Mouse (Mus musculus): Measurements from ENCODE around the gene Sema5a. TPM values are rescaled to one million over a fixed set of nuclear protein-coding genes. Genes with fewer than 3 reads are reported as not detected.

The Sema5a gene
- polyA plus RNA-seq, 1 experiment from 2014 or later: 3.5 TPM

DNA sequence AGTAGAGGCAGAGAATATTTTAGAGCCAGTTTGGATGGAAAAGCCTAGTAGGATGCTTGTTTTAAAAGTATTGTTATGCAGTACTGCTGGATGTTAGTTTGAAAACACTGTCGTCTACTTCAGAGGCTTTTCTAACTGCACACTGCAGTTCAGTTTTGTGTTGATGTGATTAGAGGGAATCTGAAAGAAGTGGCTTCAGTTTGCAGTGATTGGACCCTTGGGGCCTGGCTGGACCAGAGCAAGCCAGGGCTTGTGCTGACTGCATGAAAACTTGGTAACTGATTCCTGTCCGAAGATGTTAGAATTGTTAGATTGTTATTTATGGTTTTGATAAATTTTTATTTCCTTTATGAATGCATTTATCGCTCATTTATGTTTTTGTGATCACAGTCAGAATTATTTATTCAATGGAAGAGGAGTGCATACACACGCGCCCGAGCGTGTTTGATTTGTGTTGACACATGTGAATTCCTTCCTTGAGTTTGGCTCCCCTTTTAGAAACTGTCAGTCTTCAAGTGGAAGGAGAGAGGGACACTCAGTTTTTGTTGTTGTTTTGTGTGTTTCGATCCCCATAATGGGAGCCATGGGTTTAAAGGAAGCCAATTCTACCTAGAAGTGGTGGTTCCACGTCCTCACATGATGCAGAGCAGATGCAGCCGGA, 85.2 kb downstream of the Sema5a start:
- DNase-seq (ENCODE audit: low spot score, missing footprints): no peak
- Histone ChIP-seq H3K4me2 (no peak overlapping the region), H3K27ac (ENCODE audit: low read depth, low read length) (no peak overlapping the region), H3K4me1 (ENCODE audit: control insufficient read depth, insufficient read depth, low read length) (no peaks in the 10 kb centered on the region; the same call in 1 of the 2 replicates), H3K36me3 (ENCODE audit: control insufficient read depth, insufficient read depth, low read length) (no peaks in the 10 kb centered on the region), H3K27me3 (ENCODE audit: control insufficient read depth, insufficient read depth, low read length) (no peaks in the 10 kb centered on the region), H3K4me3 (ENCODE audit: low read depth, low read length) (no peak overlapping the region), H3K9me3 (ENCODE audit: control insufficient read depth, low read length) (no peaks in the 10 kb centered on the region), H3K9ac (ENCODE audit: low read length) (no peak overlapping the region)
- WGBS: 78% methylated on average over 10 of the region's 10 CpGs
- peak; percentile 59; the same call in 1 of the 2 replicates for ATAC-seq (ENCODE audit: low FRiP score)

DNA sequence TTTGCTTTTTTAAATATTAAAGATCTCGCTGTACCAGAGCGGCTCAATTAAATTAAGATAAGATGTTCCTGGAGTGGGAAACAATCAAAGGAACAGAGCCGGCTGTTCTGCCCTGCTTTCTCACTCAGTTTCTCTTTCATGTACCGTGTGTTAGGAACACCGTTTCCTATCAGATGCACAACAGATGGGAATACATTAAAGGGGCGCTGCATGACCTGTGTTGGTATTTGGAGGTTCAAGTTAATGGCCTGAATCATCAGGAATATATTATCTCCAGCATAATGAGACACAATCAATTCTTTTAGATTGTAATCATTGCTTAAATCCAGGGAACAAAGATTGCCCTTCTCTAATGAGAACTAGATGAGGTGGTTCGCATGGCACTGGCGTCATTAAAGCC, 85.8 kb downstream of the Sema5a start:
- no peak for DNase-seq (ENCODE audit: low spot score, missing footprints)
- Histone ChIP-seq H3K4me2 (no peak overlapping the region), H3K4me3 (ENCODE audit: low read depth, low read length) (no peak overlapping the region), H3K9me3 (ENCODE audit: control insufficient read depth, low read length) (no peaks in the 10 kb centered on the region), H3K36me3 (ENCODE audit: control insufficient read depth, insufficient read depth, low read length) (no peaks in the 10 kb centered on the region), H3K9ac (ENCODE audit: low read length) (no peak overlapping the region), H3K4me1 (ENCODE audit: control insufficient read depth, insufficient read depth, low read length) (no peaks in the 10 kb centered on the region; the same call in 1 of the 2 replicates), H3K27me3 (ENCODE audit: control insufficient read depth, insufficient read depth, low read length) (no peaks in the 10 kb centered on the region), H3K27ac (ENCODE audit: low read depth, low read length) (no peak overlapping the region)
- WGBS: 67% methylated on average over 8 of the region's 8 CpGs
- ATAC-seq (ENCODE audit: low FRiP score): peak; percentile 54; the same call in 1 of the 2 replicates

DNA sequence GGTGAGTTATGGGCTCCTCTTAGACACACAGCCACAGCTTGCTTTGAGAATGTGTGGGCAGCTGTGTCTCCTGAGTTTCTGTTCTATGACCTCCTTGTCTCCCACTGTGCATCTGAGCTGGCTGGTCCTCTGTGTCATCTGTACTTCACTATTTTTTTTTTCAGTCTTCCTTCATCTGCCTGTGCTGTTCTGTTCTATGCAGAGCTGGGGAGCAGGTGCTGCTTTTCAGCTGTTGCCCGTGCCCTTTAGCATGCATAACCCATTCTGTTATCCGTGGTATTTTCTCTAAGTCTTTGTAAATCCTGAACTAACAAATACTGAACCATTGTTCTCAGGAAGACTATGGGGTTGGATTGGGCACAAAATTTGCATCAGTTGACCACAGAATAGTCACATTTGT, 86.4 kb downstream of the Sema5a start:
- Histone ChIP-seq H3K27me3 (ENCODE audit: control insufficient read depth, insufficient read depth, low read length) (no peaks in the 10 kb centered on the region), H3K4me1 (ENCODE audit: control insufficient read depth, insufficient read depth, low read length) (no peaks in the 10 kb centered on the region; the same call in 1 of the 2 replicates), H3K9ac (ENCODE audit: low read length) (no peak overlapping the region), H3K9me3 (ENCODE audit: control insufficient read depth, low read length) (no peaks in the 10 kb centered on the region), H3K4me3 (ENCODE audit: low read depth, low read length) (no peak overlapping the region), H3K27ac (ENCODE audit: low read depth, low read length) (no peak overlapping the region), H3K4me2 (no peak overlapping the region), H3K36me3 (ENCODE audit: control insufficient read depth, insufficient read depth, low read length) (no peaks in the 10 kb centered on the region)
- ATAC-seq (ENCODE audit: low FRiP score): peak; percentile 61
- no peak for DNase-seq (ENCODE audit: low spot score, missing footprints)
- 45% methylated on average over 2 of the region's 2 CpGs for WGBS

DNA sequence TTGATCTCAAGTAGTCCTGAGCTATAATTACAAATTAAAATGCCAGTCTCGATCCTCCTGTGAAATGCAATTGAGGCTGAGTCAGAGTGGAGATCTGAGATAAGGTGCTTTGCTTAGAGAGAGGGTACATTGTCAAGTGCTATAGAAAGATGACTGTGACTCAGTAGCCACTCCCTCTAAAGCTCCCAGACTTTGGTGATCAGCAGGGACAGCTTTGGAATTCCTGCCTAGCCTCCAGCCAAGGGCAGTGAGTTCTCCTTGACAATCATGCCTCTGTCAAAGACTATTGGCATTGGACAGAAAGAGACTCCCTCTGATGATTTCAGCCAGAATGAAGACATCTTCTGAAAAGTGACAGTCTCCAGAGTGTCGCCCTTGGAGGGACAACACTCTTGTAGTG, 88.8 kb downstream of the Sema5a start:
- Histone ChIP-seq H3K4me1 (ENCODE audit: control insufficient read depth, insufficient read depth, low read length) (no peaks in the 10 kb centered on the region; the same call in 1 of the 2 replicates), H3K27me3 (ENCODE audit: control insufficient read depth, insufficient read depth, low read length) (no peaks in the 10 kb centered on the region), H3K9me3 (ENCODE audit: control insufficient read depth, low read length) (no peaks in the 10 kb centered on the region), H3K4me2 (no peak overlapping the region), H3K27ac (ENCODE audit: low read depth, low read length) (no peak overlapping the region), H3K36me3 (ENCODE audit: control insufficient read depth, insufficient read depth, low read length) (no peaks in the 10 kb centered on the region), H3K9ac (ENCODE audit: low read length) (no peak overlapping the region), H3K4me3 (ENCODE audit: low read depth, low read length) (no peak overlapping the region)
- ATAC-seq (ENCODE audit: low FRiP score) (no peak), DNase-seq (ENCODE audit: low spot score, missing footprints) (no peak)
- 82% methylated on average over 2 of the region's 2 CpGs for WGBS

DNA sequence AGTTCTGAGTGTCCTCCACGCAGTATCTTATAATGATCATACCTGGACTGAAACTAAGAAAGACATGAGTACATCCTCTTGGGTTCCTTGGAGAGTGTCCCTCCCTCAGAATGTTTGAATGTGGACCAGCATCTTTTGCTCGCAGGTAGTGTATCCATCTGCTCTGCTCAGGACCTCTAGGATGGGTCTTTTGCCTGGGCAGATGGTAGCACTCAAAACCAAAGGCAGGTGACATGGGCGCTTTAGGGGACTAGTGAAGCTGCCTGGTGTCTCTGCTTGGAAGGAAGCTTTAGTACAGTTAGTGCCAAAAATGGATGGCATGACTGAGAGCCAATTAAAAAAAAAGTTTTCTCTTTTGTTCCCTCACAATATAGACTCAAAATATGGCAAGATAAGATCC, 93.2 kb downstream of the Sema5a start:
- WGBS: 89% methylated on average over 3 of the region's 3 CpGs
- Histone ChIP-seq H3K4me2 (no peak overlapping the region), H3K27ac (ENCODE audit: low read depth, low read length) (no peak overlapping the region), H3K4me1 (ENCODE audit: control insufficient read depth, insufficient read depth, low read length) (no peaks in the 10 kb centered on the region), H3K36me3 (ENCODE audit: control insufficient read depth, insufficient read depth, low read length) (no peaks in the 10 kb centered on the region), H3K4me3 (ENCODE audit: low read depth, low read length) (no peak overlapping the region), H3K9me3 (ENCODE audit: control insufficient read depth, low read length) (no peaks in the 10 kb centered on the region), H3K27me3 (ENCODE audit: control insufficient read depth, insufficient read depth, low read length) (no peaks in the 10 kb centered on the region), H3K9ac (ENCODE audit: low read length) (no peak overlapping the region)
- DNase-seq (ENCODE audit: low spot score, missing footprints): no peak
- ATAC-seq (ENCODE audit: low FRiP score): no peak

DNA sequence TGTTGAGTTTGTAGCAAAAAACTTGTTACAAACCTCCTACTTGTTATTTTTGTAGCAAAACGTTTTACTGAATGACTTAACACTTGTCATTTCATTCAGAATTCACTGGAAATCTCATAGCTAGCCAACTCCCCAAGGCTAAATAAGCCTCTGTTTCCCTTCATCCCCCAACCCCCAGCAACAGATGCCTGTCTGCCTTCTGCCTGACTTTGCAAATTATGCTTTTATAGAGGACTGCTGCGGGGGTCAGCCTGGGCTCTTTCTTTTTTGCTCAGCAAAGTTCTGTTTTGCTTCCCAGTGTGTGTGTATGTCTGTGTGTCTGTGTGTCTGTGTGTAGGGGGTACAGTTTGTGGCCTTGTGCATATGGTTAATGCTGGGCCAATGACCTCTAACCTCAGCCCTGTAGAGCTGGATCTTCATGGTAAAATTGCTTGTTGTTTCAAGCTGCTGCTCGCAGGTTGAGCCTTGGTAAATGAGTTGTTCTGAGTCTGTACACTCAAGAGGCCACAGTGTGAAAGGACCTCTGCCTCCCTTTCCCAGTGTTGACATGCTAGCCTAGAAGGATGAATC, 94.2 kb downstream of the Sema5a start:
- ATAC-seq (ENCODE audit: low FRiP score): peak; percentile 30; the same call in 1 of the 2 replicates
- no peaks in the 10 kb centered on the region for H3K27me3 ChIP-seq (ENCODE audit: control insufficient read depth, insufficient read depth, low read length)
- no peaks in the 10 kb centered on the region for H3K9me3 ChIP-seq (ENCODE audit: control insufficient read depth, low read length)
- no peak overlapping the region for H3K4me2 ChIP-seq
- DNase-seq (ENCODE audit: low spot score, missing footprints): no peak
- H3K4me1 ChIP-seq (ENCODE audit: control insufficient read depth, insufficient read depth, low read length): no peaks in the 10 kb centered on the region
- H3K36me3 ChIP-seq (ENCODE audit: control insufficient read depth, insufficient read depth, low read length): no peaks in the 10 kb centered on the region
- H3K9ac ChIP-seq (ENCODE audit: low read length): no peak overlapping the region
- H3K27ac ChIP-seq (ENCODE audit: low read depth, low read length): no peak overlapping the region
- 60% methylated on average over 3 of the region's 3 CpGs for WGBS
- H3K4me3 ChIP-seq (ENCODE audit: low read depth, low read length): no peak overlapping the region

DNA sequence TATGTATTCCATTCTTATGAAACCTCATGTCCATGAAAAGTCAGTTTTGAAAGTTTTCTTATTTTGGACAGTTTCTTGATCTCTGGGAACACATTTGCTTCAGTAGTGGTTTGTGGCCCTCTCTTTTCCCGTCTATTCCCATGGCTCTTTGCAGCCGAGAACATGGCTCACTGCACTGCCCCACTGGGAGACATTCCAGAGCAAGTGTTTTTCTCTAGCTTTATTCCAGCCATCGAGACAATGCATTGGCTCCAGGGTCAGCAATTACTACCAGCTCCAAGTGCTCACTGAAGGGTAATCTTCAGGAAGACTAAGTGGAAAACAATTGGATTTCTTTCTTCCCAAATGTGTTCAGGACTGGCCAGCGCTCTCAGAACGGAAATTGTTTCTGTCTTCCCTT, 94.8 kb downstream of the Sema5a start:
- no peak overlapping the region for H3K4me2 ChIP-seq
- no peak overlapping the region for H3K27ac ChIP-seq (ENCODE audit: low read depth, low read length)
- no peaks in the 10 kb centered on the region for H3K4me1 ChIP-seq (ENCODE audit: control insufficient read depth, insufficient read depth, low read length)
- DNase-seq (ENCODE audit: low spot score, missing footprints) (no peak), ATAC-seq (ENCODE audit: low FRiP score) (no peak)
- no peaks in the 10 kb centered on the region for H3K36me3 ChIP-seq (ENCODE audit: control insufficient read depth, insufficient read depth, low read length)
- WGBS: 54% methylated on average over 5 of the region's 5 CpGs
- H3K27me3 ChIP-seq (ENCODE audit: control insufficient read depth, insufficient read depth, low read length): no peaks in the 10 kb centered on the region
- no peak overlapping the region for H3K4me3 ChIP-seq (ENCODE audit: low read depth, low read length)
- H3K9me3 ChIP-seq (ENCODE audit: control insufficient read depth, low read length): no peaks in the 10 kb centered on the region
- no peak overlapping the region for H3K9ac ChIP-seq (ENCODE audit: low read length)

DNA sequence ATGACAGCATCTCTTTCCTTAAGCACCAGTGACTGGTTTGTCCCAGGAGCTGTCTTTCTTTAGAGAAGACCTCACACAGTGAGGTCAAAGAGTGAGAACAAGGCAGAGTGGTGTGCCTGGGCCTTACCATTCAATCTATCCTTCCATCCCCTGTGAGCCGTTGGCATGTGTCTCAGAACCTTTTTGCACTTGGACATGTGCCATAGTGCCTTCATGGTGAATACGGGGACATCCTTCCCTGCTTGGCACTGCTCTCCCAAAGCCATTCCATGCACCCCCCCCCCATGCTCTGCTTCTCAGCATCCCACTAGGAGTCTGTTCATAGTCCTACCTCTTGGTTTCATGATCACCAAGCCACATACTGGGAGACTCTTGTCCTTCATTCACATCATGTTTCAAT, 96.8 kb downstream of the Sema5a start:
- Histone ChIP-seq H3K36me3 (ENCODE audit: control insufficient read depth, insufficient read depth, low read length) (no peaks in the 10 kb centered on the region), H3K4me2 (no peak overlapping the region), H3K9ac (ENCODE audit: low read length) (no peak overlapping the region), H3K27ac (ENCODE audit: low read depth, low read length) (no peak overlapping the region), H3K27me3 (ENCODE audit: control insufficient read depth, insufficient read depth, low read length) (no peaks in the 10 kb centered on the region), H3K9me3 (ENCODE audit: control insufficient read depth, low read length) (no peaks in the 10 kb centered on the region), H3K4me1 (ENCODE audit: control insufficient read depth, insufficient read depth, low read length) (no peaks in the 10 kb centered on the region), H3K4me3 (ENCODE audit: low read depth, low read length) (no peak overlapping the region)
- no peak for ATAC-seq (ENCODE audit: low FRiP score)
- DNase-seq (ENCODE audit: low spot score, missing footprints): no peak
- 84% methylated on average over 2 of the region's 2 CpGs for WGBS

DNA sequence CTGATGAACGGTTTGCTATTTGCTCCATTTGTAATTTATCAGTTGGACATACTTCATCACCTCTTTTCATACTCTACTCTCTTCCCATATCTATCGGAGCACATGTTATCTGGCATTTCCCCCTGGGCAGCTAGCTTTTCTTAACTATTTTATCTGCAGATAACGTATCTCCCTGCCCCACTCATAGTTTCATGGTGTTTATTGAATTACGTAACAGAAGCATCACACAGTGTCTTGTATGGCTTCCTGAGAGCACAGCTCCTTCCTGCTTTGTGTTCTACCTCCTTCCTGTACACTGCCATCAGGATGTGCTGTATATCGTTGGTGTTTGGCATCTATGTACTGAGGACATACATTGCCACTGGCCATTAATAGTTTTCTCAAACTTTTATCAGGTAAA, 98.9 kb downstream of the Sema5a start:
- Histone ChIP-seq H3K36me3 (ENCODE audit: control insufficient read depth, insufficient read depth, low read length) (no peaks in the 10 kb centered on the region), H3K9ac (ENCODE audit: low read length) (no peak overlapping the region), H3K27ac (ENCODE audit: low read depth, low read length) (no peak overlapping the region), H3K9me3 (ENCODE audit: control insufficient read depth, low read length) (no peaks in the 10 kb centered on the region), H3K27me3 (ENCODE audit: control insufficient read depth, insufficient read depth, low read length) (no peaks in the 10 kb centered on the region), H3K4me3 (ENCODE audit: low read depth, low read length) (no peak overlapping the region), H3K4me2 (no peak overlapping the region), H3K4me1 (ENCODE audit: control insufficient read depth, insufficient read depth, low read length) (no peaks in the 10 kb centered on the region)
- 89% methylated on average over 5 of the region's 5 CpGs for WGBS
- ATAC-seq (ENCODE audit: low FRiP score) (no peak), DNase-seq (ENCODE audit: low spot score, missing footprints) (no peak)
